Mouse (Mus musculus): ENCODE results near the gene Tmem259.

Gene Tmem259

GRCm38 (mm10) chr10:80016511-80016910 is 32.4 kb upstream of the Tmem259 start, which contains the start of gene Arhgap45:
TSS of gene Arhgap45 (plus strand) at chr10:80016653.
- peak; percentile 64 for DNase-seq (ENCODE audit: low spot score)

GRCm38 (mm10) chr10:80015583-80015982 is 31.5 kb upstream of the Tmem259 start:
- no peak for DNase-seq (ENCODE audit: low spot score)

- DNase-seq (ENCODE audit: low spot score) = no peak
These were observed 30.6 kb upstream of the Tmem259 start for GRCm38 (mm10) chr10:80014484-80015290.

GRCm38 (mm10) chr10:80013609-80014008 is 29.5 kb upstream of the Tmem259 start:
- DNase-seq (ENCODE audit: low spot score) = no peak

- DNase-seq (ENCODE audit: low spot score) = no peak
These were observed 27.6 kb upstream of the Tmem259 start for GRCm38 (mm10) chr10:80011740-80012139.

GRCm38 (mm10) chr10:80004233-80004705 is 20.1 kb upstream of the Tmem259 start:
- DNase-seq (ENCODE audit: low spot score) = no peak

- DNase-seq (ENCODE audit: low spot score) = no peak
These were observed 19.5 kb upstream of the Tmem259 start for GRCm38 (mm10) chr10:80003374-80004232.

GRCm38 (mm10) chr10:80002829-80003228 is 18.7 kb upstream of the Tmem259 start:
- no peak for DNase-seq (ENCODE audit: low spot score)

GRCm38 (mm10) chr10:80001945-80002344 is 17.8 kb upstream of the Tmem259 start:
- DNase-seq (ENCODE audit: low spot score) = no peak

GRCm38 (mm10) chr10:79997819-79998218 is 13.7 kb upstream of the Tmem259 start:
- DNase-seq (ENCODE audit: low spot score) = no peak

GRCm38 (mm10) chr10:79997034-79997760 is 13.1 kb upstream of the Tmem259 start:
- peak; percentile 71 for DNase-seq (ENCODE audit: low spot score)

- peak; percentile 96 for DNase-seq (ENCODE audit: low spot score)
These were observed 12.3 kb upstream of the Tmem259 start, which contains the start of gene Abca7 for GRCm38 (mm10) chr10:79996272-79997033. TSS of gene Abca7 (plus strand) at chr10:79996494.

GRCm38 (mm10) chr10:79995636-79996035 is 11.5 kb upstream of the Tmem259 start:
- no peak for DNase-seq (ENCODE audit: low spot score)

GRCm38 (mm10) chr10:79994397-79995115 is 10.4 kb upstream of the Tmem259 start:
- no peak for DNase-seq (ENCODE audit: low spot score)

- no peak for DNase-seq (ENCODE audit: low spot score)
These were observed 7.4 kb upstream of the Tmem259 start for GRCm38 (mm10) chr10:79991548-79991947.

GRCm38 (mm10) chr10:79991099-79991498 is 7.0 kb upstream of the Tmem259 start:
- no peak for DNase-seq (ENCODE audit: low spot score)

- DNase-seq (ENCODE audit: low spot score) = no peak
These were observed 5.7 kb upstream of the Tmem259 start for GRCm38 (mm10) chr10:79989870-79990269.

GRCm38 (mm10) chr10:79989272-79989786 is 5.2 kb upstream of the Tmem259 start:
- no peak for DNase-seq (ENCODE audit: low spot score)

GRCm38 (mm10) chr10:79988506-79989271 is 4.6 kb upstream of the Tmem259 start, which contains the start of gene Cnn2:
TSS of gene Cnn2 (plus strand) at chr10:79988584.
- DNase-seq (ENCODE audit: low spot score) = no peak
